Mouse (Mus musculus) frontal cortex, adult (tissue): ENCODE measurements at regions not wholly inside any gene's neighbourhood (a gene's known extent, or its start where the extent isn't known, plus 50 kb on each side); places are given as distances from the start of the nearest gene placed in this dataset.

ENCODE experiments used
- ATAC-seq: cut with Nextera tagmentation; 2 replicates; pipeline ENCODE4 v1.9.2; 2017; ENCODE audit warnings: mild to moderate bottlenecking, moderate library complexity, mixed read lengths; ENCODE audit not compliant: low TSS enrichment

DNA sequence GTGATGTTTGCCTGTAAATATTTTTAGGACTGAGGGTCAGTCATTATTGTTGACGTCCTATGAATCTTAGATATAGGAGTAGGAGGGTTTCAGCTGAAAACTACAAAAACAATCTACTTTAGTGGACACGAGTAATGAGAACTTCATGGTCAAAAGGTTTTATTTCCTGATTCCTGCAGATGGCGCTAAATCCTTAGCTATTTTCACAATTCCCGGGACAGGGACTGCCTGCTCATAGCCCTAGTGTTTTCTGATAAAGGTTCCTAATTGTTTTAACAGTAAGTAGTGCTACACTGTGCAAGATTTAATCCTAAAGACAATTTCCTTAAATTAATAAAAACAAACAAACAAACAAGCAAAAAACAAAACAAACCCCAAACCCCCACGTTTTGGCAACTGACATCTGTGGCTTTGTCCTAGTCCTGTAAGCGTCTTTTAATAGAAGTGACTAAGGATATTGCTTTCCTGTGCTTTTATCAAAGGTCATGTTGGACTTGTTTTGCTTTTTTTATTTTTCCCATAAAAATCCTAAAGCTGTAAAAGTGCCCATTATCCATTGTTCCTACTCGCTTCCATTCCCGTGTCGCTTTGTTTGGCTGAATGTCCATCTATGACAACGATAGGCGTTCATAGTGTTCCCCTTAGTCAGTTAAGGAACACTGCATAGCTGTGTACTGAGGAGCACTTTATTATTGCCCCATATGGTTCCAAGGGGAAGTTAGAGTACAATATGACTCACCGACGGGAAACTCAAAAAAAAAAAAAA is 53.5 kb upstream of the Akr1e1 start:
- peak; percentile 72 for ATAC-seq
